Mouse (Mus musculus) Patski (cell line): Measurements from ENCODE around the gene Enoph1. TPM values are rescaled to one million over a fixed set of nuclear protein-coding genes. Genes with fewer than 3 reads are reported as not detected.

Source experiments
- ATAC-seq: fragments of 100-300 bp; one replicate; pipeline ENCODE4 v1.8.0; 2021
- CTCF ChIA-PET: fragments of 350-600 bp; sonication (Branson Sonifier 250); formaldehyde crosslinking; loops from one replicate; lab custom pipeline; 2022; ENCODE audit warnings: inconsistent platforms; lab: Charles Lee
- POLR2A ChIA-PET: fragments of 350-600 bp; sonication (Branson Sonifier 250); formaldehyde crosslinking; loops from one replicate; lab custom pipeline; 2022; ENCODE audit warnings: antibody characterized with exemption, inconsistent platforms; lab: Charles Lee
- DNase-seq: peaks from one replicate; pipeline ENCODE4 v3.0.0-alpha.2; 2011; ENCODE audit warnings: low read depth, low spot score
- H3K27me3 ChIP-seq: fragments of 371-371 bp; one replicate; pipeline ENCODE4 v1.5.1; 2021
- CTCF ChIP-seq: fragments of 100-300 bp; IDR thresholded peaks from one replicate; pipeline ENCODE4 v1.5.1; 2021
- in situ Hi-C: fragments of 300-500 bp; cut with MboI; formaldehyde crosslinking; loops from 3 replicates; pipeline ENCODE4 v1.11.1; 2018; ENCODE audit warnings: low pct_unique_long_range_greater_than_20kb, mixed read lengths
- polyA plus RNA-seq: library from polyadenylated mRNA; unstranded; gene quantifications from one replicate; pipeline ENCODE4 v1.2.3, GENCODE M21; 2021

Enoph1 gene
- polyA plus RNA-seq, 1 experiment from 2014 or later: 24.8 TPM

- POLR2A ChIA-PET: no interaction called here
- in situ Hi-C loops: no loop called here
- no peaks in the 10 kb centered on the region for H3K27me3 ChIP-seq
- DNase-seq: no peak
- CTCF ChIA-PET: interaction anchor here (1.3 kb wide), 1 partner anchor 12 kb away, joined by 4 read pairs; no protein-coding TSS in a partner anchor
- no peak for TF ChIP-seq CTCF
- no peak for ATAC-seq
These were observed 31.3 kb upstream of the Enoph1 start for GRCm38 (mm10) chr5:100008485-100008884.

- TF ChIP-seq CTCF: no peak
- CTCF ChIA-PET: no interaction called here
- in situ Hi-C loops: no loop called here
- DNase-seq: no peak
- POLR2A ChIA-PET: no interaction called here
- no peak for ATAC-seq
- no peaks in the 10 kb centered on the region for H3K27me3 ChIP-seq
These were observed 27.2 kb upstream of the Enoph1 start for GRCm38 (mm10) chr5:100012599-100012998.

- ATAC-seq (no peak), DNase-seq (no peak)
- no peaks in the 10 kb centered on the region for H3K27me3 ChIP-seq
- in situ Hi-C loops: no loop called here
- no peak for TF ChIP-seq CTCF
- POLR2A ChIA-PET: no interaction called here
- CTCF ChIA-PET: interaction anchor here (0.8 to 2.1 kb wide), 3 partner anchors 19 to 40 kb away, joined by 4 to 5 read pairs (median 4); no protein-coding TSS in a partner anchor
These were observed 19.7 kb upstream of the Enoph1 start for GRCm38 (mm10) chr5:100020089-100020488.

- ChIA-PET CTCF (interaction anchor here (1.2 kb wide), 1 partner anchor 10 kb away, joined by 3 read pairs; no protein-coding TSS in a partner anchor), POLR2A (interaction anchor here (1.1 kb wide), 1 partner anchor 14 kb away, joined by 4 read pairs; no protein-coding TSS in a partner anchor)
- TF ChIP-seq CTCF: no peak
- H3K27me3 ChIP-seq: no peaks in the 10 kb centered on the region
- in situ Hi-C loops: no loop called here
- ATAC-seq (no peak), DNase-seq (no peak)
These were observed 15.4 kb upstream of the Enoph1 start for GRCm38 (mm10) chr5:100024403-100024802.

GRCm38 (mm10) chr5:100024868-100025267 lies 14.9 kb upstream of the Enoph1 start:
- ATAC-seq (no peak), DNase-seq (no peak)
- no peak for TF ChIP-seq CTCF
- H3K27me3 ChIP-seq: no peaks in the 10 kb centered on the region
- ChIA-PET POLR2A (interaction anchor here (1.1 kb wide), 1 partner anchor 13 kb away, joined by 4 read pairs; no protein-coding TSS in a partner anchor), CTCF (interaction anchor here (1.2 kb wide), 1 partner anchor 9 kb away, joined by 3 read pairs; no protein-coding TSS in a partner anchor)
- in situ Hi-C loops: loop anchor here (25.0 kb wide), 1 partner anchor 813 kb away; no protein-coding TSS in a partner anchor

GRCm38 (mm10) chr5:100030069-100030468 lies 9.7 kb upstream of the Enoph1 start:
- DNase-seq (no peak), ATAC-seq (no peak)
- TF ChIP-seq CTCF: no peak
- in situ Hi-C loops: loop anchor here (5.0 to 25.0 kb wide), 3 partner anchors 33 to 818 kb away; partner anchors contain the start of genes 4930524J08Rik and Hnrnpd
- ChIA-PET CTCF (interaction anchor here (1.2 kb wide), 1 partner anchor 102 kb away, joined by 4 read pairs; no protein-coding TSS in a partner anchor), POLR2A (interaction anchor here (0.5 to 1.7 kb wide), 2 partner anchors 8 to 133 kb away, joined by 3 to 8 read pairs; no protein-coding TSS in a partner anchor)
- H3K27me3 ChIP-seq: no peaks in the 10 kb centered on the region

- ATAC-seq: no peak
- ChIA-PET CTCF (interaction anchor here (1.2 to 1.4 kb wide), 2 partner anchors 18 to 26 kb away, joined by 3 read pairs; no protein-coding TSS in a partner anchor), POLR2A (no interaction called here)
- in situ Hi-C loops: loop anchor here (5.0 to 25.0 kb wide), 3 partner anchors 35 to 820 kb away; partner anchors contain the start of genes 4930524J08Rik and Hnrnpd
- no peak for TF ChIP-seq CTCF
- H3K27me3 ChIP-seq: no peaks in the 10 kb centered on the region
- DNase-seq: no peak
These were observed 7.7 kb upstream of the Enoph1 start for GRCm38 (mm10) chr5:100032107-100032506.

GRCm38 (mm10) chr5:100032646-100033045 lies 7.1 kb upstream of the Enoph1 start:
- ATAC-seq (no peak), DNase-seq (no peak)
- H3K27me3 ChIP-seq: no peaks in the 10 kb centered on the region
- POLR2A ChIA-PET: interaction anchor here (0.9 to 1.7 kb wide), 2 partner anchors 84 to 102 kb away, joined by 3 to 4 read pairs; no protein-coding TSS in a partner anchor
- in situ Hi-C loops: loop anchor here (5.0 to 25.0 kb wide), 3 partner anchors 35 to 820 kb away; partner anchors contain the start of genes 4930524J08Rik and Hnrnpd
- CTCF ChIA-PET: interaction anchor here (1.2 to 1.4 kb wide), 2 partner anchors 19 to 27 kb away, joined by 3 read pairs; no protein-coding TSS in a partner anchor
- no peak for TF ChIP-seq CTCF

- ChIA-PET POLR2A (interaction anchor here (1.0 kb wide), 1 partner anchor 65 kb away, joined by 5 read pairs; no protein-coding TSS in a partner anchor), CTCF (no interaction called here)
- in situ Hi-C loops: loop anchor here (5.0 to 25.0 kb wide), 3 partner anchors 61 to 824 kb away; partner anchors contain the start of genes 4930524J08Rik and Hnrnpd
- ATAC-seq: no peak
- no peak for DNase-seq
- no peak for TF ChIP-seq CTCF
- H3K27me3 ChIP-seq: no peaks in the 10 kb centered on the region
These were observed 3.8 kb upstream of the Enoph1 start for GRCm38 (mm10) chr5:100035950-100036349.

GRCm38 (mm10) chr5:100036681-100037080 lies 3.1 kb upstream of the Enoph1 start:
- H3K27me3 ChIP-seq: no peaks in the 10 kb centered on the region
- in situ Hi-C loops: loop anchor here (5.0 to 25.0 kb wide), 3 partner anchors 62 to 824 kb away; partner anchors contain the start of genes 4930524J08Rik and Hnrnpd
- ChIA-PET CTCF (interaction anchor here (0.7 kb wide), 1 partner anchor 26 kb away, joined by 3 read pairs; no protein-coding TSS in a partner anchor), POLR2A (interaction anchor here (1.0 kb wide), 1 partner anchor 66 kb away, joined by 5 read pairs; no protein-coding TSS in a partner anchor)
- ATAC-seq: no peak
- TF ChIP-seq CTCF: no peak
- DNase-seq: no peak
